Mouse (Mus musculus): ENCODE measurements around the gene Nek6. TPM values are rescaled to one million over a fixed set of nuclear protein-coding genes. Genes with fewer than 3 reads are reported as not detected.

Gene Nek6
- polyA plus RNA-seq, 1 experiment: 31.3 TPM

DNA sequence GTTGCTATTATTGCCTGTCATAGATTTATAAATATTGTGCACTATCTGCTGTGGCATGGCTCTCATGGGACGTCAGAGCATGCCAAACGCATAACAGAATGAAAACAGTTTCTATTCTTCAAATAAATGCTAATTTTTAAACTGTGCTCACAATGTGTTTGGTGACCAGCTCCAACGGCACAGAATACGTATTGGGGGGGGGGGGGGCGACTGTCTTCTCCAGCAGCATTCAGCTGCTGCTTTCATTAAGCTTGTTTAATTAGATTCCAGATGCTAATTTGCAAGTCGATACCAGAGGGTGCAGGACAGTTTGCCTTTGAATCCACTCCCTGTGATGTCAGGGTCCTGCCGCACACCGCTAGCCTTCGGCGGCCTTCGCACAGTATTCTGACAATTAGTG is 97.9 kb downstream of the Nek6 start:
- TF ChIP-seq EP300 (IDR thresholded peaks at IDR 0.05; ENCODE audit: insufficient read depth, low read depth, low read length) (no peak), POLR2A (IDR thresholded peaks at IDR 0.05; ENCODE audit: insufficient read depth, low read length) (no peak), CTCF (IDR thresholded peaks at IDR 0.05; ENCODE audit: low read depth, low read length) (no peak)
- Histone ChIP-seq H3K36me3 (ENCODE audit: control insufficient read depth, insufficient read depth, low read length, poor library complexity, severe bottlenecking) (peaks cover 24% of the 10 kb centered on the region), H3K27ac (ENCODE audit: insufficient read depth, low read length) (no peak overlapping the region), H3K9me3 (replicated peaks; ENCODE audit: control insufficient read depth, insufficient read depth, low read length, poor library complexity, severe bottlenecking) (peaks cover 4% of the 10 kb centered on the region; the same call in 1 of the 2 replicates), H3K4me1 (ENCODE audit: control insufficient read depth, insufficient read depth, low read length) (no peaks in the 10 kb centered on the region), H3K27me3 (ENCODE audit: control insufficient read depth, insufficient read depth, low read length, poor library complexity, severe bottlenecking) (no peaks in the 10 kb centered on the region), H3K9ac (ENCODE audit: low read depth, poor library complexity, severe bottlenecking) (no peak overlapping the region), H3K4me3 (ENCODE audit: low read depth, low read length) (no peak overlapping the region)

DNA sequence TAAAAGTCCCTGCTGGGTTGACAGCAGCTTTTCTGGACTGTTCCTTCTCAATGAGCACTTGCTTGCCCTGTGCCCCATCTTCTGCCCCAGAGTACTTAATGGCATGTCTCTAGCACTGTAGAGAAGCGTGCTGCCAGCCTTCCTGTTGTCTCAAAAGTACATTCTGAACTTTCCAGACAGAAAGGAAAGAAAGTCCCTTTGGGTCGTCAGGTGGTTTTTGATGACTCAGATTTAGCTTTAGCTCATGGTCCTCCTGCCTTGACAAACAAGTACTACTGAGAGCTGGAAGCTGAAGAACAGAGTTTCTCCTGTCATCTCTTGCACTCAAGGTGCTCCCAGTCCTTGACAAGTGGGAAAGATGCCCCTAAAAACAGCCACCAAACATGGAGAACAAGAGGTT is 98.7 kb downstream of the Nek6 start:
- Histone ChIP-seq H3K4me1 (ENCODE audit: control insufficient read depth, insufficient read depth, low read length) (no peaks in the 10 kb centered on the region), H3K4me3 (ENCODE audit: low read depth, low read length) (no peak overlapping the region), H3K27ac (ENCODE audit: insufficient read depth, low read length) (no peak overlapping the region), H3K36me3 (ENCODE audit: control insufficient read depth, insufficient read depth, low read length, poor library complexity, severe bottlenecking) (peaks cover 24% of the 10 kb centered on the region), H3K9ac (ENCODE audit: low read depth, poor library complexity, severe bottlenecking) (no peak overlapping the region), H3K9me3 (replicated peaks; ENCODE audit: control insufficient read depth, insufficient read depth, low read length, poor library complexity, severe bottlenecking) (peaks cover 4% of the 10 kb centered on the region; the same call in 1 of the 2 replicates), H3K27me3 (ENCODE audit: control insufficient read depth, insufficient read depth, low read length, poor library complexity, severe bottlenecking) (no peaks in the 10 kb centered on the region)
- TF ChIP-seq CTCF (IDR thresholded peaks at IDR 0.05; ENCODE audit: low read depth, low read length) (no peak), POLR2A (IDR thresholded peaks at IDR 0.05; ENCODE audit: insufficient read depth, low read length) (no peak), EP300 (IDR thresholded peaks at IDR 0.05; ENCODE audit: insufficient read depth, low read depth, low read length) (no peak)

DNA sequence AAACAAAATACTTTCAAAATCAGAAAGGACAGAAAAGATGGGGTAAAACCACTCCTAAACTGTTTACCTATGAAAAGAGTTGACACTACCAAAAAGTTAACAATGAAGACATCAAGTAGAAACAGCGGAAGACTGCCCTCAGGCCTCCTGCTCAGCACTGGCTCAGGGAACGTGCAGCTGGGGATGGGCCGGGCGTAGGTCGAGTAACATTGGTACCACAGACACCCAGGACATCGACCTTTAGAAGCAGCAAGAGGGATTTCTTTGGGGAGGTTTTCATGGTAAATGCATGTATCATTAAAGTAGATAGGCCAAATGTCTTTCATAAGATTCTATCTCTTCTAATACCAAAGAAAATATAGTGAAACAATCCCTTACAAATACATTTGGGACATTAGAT is 101.2 kb downstream of the Nek6 start:
- Histone ChIP-seq H3K36me3 (ENCODE audit: control insufficient read depth, insufficient read depth, low read length, poor library complexity, severe bottlenecking) (peaks cover 26% of the 10 kb centered on the region), H3K27ac (ENCODE audit: insufficient read depth, low read length) (no peak overlapping the region), H3K4me3 (ENCODE audit: low read depth, low read length) (no peak overlapping the region), H3K9ac (ENCODE audit: low read depth, poor library complexity, severe bottlenecking) (no peak overlapping the region), H3K9me3 (replicated peaks; ENCODE audit: control insufficient read depth, insufficient read depth, low read length, poor library complexity, severe bottlenecking) (peaks cover 4% of the 10 kb centered on the region; the same call in 1 of the 2 replicates), H3K27me3 (ENCODE audit: control insufficient read depth, insufficient read depth, low read length, poor library complexity, severe bottlenecking) (no peaks in the 10 kb centered on the region), H3K4me1 (ENCODE audit: control insufficient read depth, insufficient read depth, low read length) (no peaks in the 10 kb centered on the region)
- no peak for TF ChIP-seq EP300 (IDR thresholded peaks at IDR 0.05; ENCODE audit: insufficient read depth, low read depth, low read length)
- TF ChIP-seq CTCF (IDR thresholded peaks at IDR 0.05; ENCODE audit: low read depth, low read length): no peak
- TF ChIP-seq POLR2A (IDR thresholded peaks at IDR 0.05; ENCODE audit: insufficient read depth, low read length): no peak

DNA sequence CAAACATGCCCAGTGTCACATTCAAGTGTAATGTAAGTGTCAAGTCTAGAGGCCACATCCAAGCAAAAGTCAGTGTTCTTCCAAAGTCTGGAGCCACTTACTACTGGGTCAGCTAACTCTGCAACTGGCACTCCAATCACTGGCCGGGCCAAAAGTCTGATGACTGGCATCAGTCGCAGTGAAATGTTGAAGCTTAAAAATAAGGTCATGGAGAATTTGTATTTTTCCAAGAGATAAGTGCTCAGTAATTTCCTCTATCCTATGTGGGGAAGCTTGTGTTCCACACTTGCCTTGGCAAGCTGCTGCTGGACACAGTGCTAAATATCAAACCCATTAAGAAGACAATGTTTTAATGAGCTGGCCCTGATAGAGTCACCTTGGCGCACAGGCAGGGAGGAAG is 102.1 kb downstream of the Nek6 start:
- no peak overlapping the region for H3K27ac ChIP-seq (ENCODE audit: insufficient read depth, low read length)
- TF ChIP-seq CTCF (IDR thresholded peaks at IDR 0.05; ENCODE audit: low read depth, low read length): no peak
- TF ChIP-seq EP300 (IDR thresholded peaks at IDR 0.05; ENCODE audit: insufficient read depth, low read depth, low read length): no peak
- TF ChIP-seq POLR2A (IDR thresholded peaks at IDR 0.05; ENCODE audit: insufficient read depth, low read length): no peak
- H3K36me3 ChIP-seq (ENCODE audit: control insufficient read depth, insufficient read depth, low read length, poor library complexity, severe bottlenecking): peaks cover 25% of the 10 kb centered on the region

DNA sequence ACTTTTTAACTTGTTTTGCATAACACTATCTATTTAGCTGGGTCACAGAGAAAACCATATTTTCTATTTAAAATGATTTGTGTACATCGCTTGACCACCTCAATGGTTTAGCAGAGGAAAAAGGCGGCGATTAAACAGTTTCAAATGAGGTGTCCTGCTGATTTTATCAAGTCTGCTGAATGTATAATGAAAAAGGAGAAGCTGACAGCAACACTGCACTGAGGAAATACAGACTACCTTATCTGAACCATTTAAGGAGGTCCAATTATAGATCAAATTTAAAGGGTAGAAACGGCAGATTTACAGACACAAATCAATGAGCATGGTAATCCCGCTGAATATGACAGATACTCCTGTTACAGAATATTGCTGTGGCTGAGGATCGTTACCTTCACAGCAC is 103.0 kb downstream of the Nek6 start:
- TF ChIP-seq CTCF (IDR thresholded peaks at IDR 0.05; ENCODE audit: low read depth, low read length): no peak
- TF ChIP-seq EP300 (IDR thresholded peaks at IDR 0.05; ENCODE audit: insufficient read depth, low read depth, low read length): no peak
- no peak for TF ChIP-seq POLR2A (IDR thresholded peaks at IDR 0.05; ENCODE audit: insufficient read depth, low read length)
- peaks cover 20% of the 10 kb centered on the region for H3K36me3 ChIP-seq (ENCODE audit: control insufficient read depth, insufficient read depth, low read length, poor library complexity, severe bottlenecking)

More for the DNA sequence above, 102.1 kb downstream of the Nek6 start:
- H3K4me1 ChIP-seq (ENCODE audit: control insufficient read depth, insufficient read depth, low read length): no peaks in the 10 kb centered on the region
- no peak overlapping the region for H3K9ac ChIP-seq (ENCODE audit: low read depth, poor library complexity, severe bottlenecking)
- peaks cover 4% of the 10 kb centered on the region; the same call in 1 of the 2 replicates for H3K9me3 ChIP-seq (replicated peaks; ENCODE audit: control insufficient read depth, insufficient read depth, low read length, poor library complexity, severe bottlenecking)
- no peaks in the 10 kb centered on the region for H3K27me3 ChIP-seq (ENCODE audit: control insufficient read depth, insufficient read depth, low read length, poor library complexity, severe bottlenecking)
- no peak overlapping the region for H3K4me3 ChIP-seq (ENCODE audit: low read depth, low read length)

DNA sequence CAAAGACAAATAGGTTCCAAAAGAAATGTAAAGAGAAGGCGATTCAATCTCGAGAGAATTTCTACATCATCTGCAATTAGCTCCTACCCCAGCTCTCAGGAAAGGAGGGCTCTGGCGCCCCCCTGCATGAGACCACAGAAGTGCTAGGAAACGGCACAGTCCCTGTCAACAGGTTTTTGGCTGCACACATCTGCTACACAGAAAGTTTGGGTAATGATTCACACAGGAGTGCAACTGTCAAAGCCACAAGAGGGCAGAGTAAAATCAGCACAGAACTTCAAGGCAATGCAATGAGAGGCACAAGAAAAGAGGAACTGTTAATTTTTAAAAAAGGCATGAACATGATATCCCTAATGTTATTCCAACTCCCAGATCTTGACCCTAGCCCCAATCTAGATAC is 104.6 kb downstream of the Nek6 start:
- Histone ChIP-seq H3K36me3 (ENCODE audit: control insufficient read depth, insufficient read depth, low read length, poor library complexity, severe bottlenecking) (peaks cover 15% of the 10 kb centered on the region), H3K9me3 (replicated peaks; ENCODE audit: control insufficient read depth, insufficient read depth, low read length, poor library complexity, severe bottlenecking) (no peaks in the 10 kb centered on the region), H3K4me1 (ENCODE audit: control insufficient read depth, insufficient read depth, low read length) (no peaks in the 10 kb centered on the region), H3K27ac (ENCODE audit: insufficient read depth, low read length) (no peak overlapping the region), H3K9ac (ENCODE audit: low read depth, poor library complexity, severe bottlenecking) (no peak overlapping the region), H3K4me3 (ENCODE audit: low read depth, low read length) (no peak overlapping the region), H3K27me3 (ENCODE audit: control insufficient read depth, insufficient read depth, low read length, poor library complexity, severe bottlenecking) (no peaks in the 10 kb centered on the region)
- TF ChIP-seq EP300 (IDR thresholded peaks at IDR 0.05; ENCODE audit: insufficient read depth, low read depth, low read length): no peak
- TF ChIP-seq CTCF (IDR thresholded peaks at IDR 0.05; ENCODE audit: low read depth, low read length): peak; percentile 51
- TF ChIP-seq POLR2A (IDR thresholded peaks at IDR 0.05; ENCODE audit: insufficient read depth, low read length): no peak

More for the DNA sequence above, 103.0 kb downstream of the Nek6 start:
- no peak overlapping the region for H3K27ac ChIP-seq (ENCODE audit: insufficient read depth, low read length)
- no peak overlapping the region for H3K4me3 ChIP-seq (ENCODE audit: low read depth, low read length)
- no peak overlapping the region for H3K9ac ChIP-seq (ENCODE audit: low read depth, poor library complexity, severe bottlenecking)
- no peaks in the 10 kb centered on the region for H3K4me1 ChIP-seq (ENCODE audit: control insufficient read depth, insufficient read depth, low read length)
- H3K27me3 ChIP-seq (ENCODE audit: control insufficient read depth, insufficient read depth, low read length, poor library complexity, severe bottlenecking): no peaks in the 10 kb centered on the region
- H3K9me3 ChIP-seq (replicated peaks; ENCODE audit: control insufficient read depth, insufficient read depth, low read length, poor library complexity, severe bottlenecking): peaks cover 4% of the 10 kb centered on the region; the same call in 1 of the 2 replicates

All from ES-Bruce4 (cell line).